Mouse (Mus musculus): ENCODE data around the gene Fam160b1.

- TF ChIP-seq EP300 (IDR thresholded peaks at IDR 0.05; ENCODE audit: low read depth) (no peak), CTCF (IDR thresholded peaks at IDR 0.05; ENCODE audit: low read depth) (no peak)
Measured at GRCm38 (mm10) chr19:57415031-57415807, 54.7 kb downstream of the Fam160b1 start.
